Mouse (Mus musculus) splenic B cell, adult 2 months (primary cell): ENCODE data around the gene Nlgn3.
"Not testable (repeated sequence)": the region's sequence is repeated elsewhere in the genome, so short reads cannot be mapped to it uniquely, and the experiment has no call there.

Experiments
- DNase-seq: peaks from one replicate; pipeline ENCODE4 v3.0.0-alpha.2; 2011; ENCODE audit warnings: low read depth, low spot score
- H3K27me3 ChIP-seq: 2 replicates; pipeline ENCODE4 v1.6.1; 2012; ENCODE audit warnings: mild to moderate bottlenecking, low read length, moderate library complexity, mixed read lengths; ENCODE audit not compliant: control insufficient read depth, poor library complexity, insufficient read depth, severe bottlenecking
- H3K36me3 ChIP-seq: 2 replicates; pipeline ENCODE4 v1.6.1; 2012; ENCODE audit warnings: mild to moderate bottlenecking, low read length, moderate library complexity, mixed read lengths; ENCODE audit not compliant: control insufficient read depth, poor library complexity, insufficient read depth, severe bottlenecking

The Nlgn3 gene

GRCm38 (mm10) chrX:101329372-101330028 is 30.5 kb downstream of the Nlgn3 start:
- Histone ChIP-seq H3K27me3 (no peaks in the 10 kb centered on the region), H3K36me3 (no peaks in the 10 kb centered on the region)
- DNase-seq: peak; percentile 66

- Histone ChIP-seq H3K27me3 (no peaks in the 10 kb centered on the region), H3K36me3 (no peaks in the 10 kb centered on the region)
- no peak for DNase-seq
Measured at GRCm38 (mm10) chrX:101332031-101332374, 33.0 kb downstream of the Nlgn3 start.

GRCm38 (mm10) chrX:101332375-101333211 is 33.6 kb downstream of the Nlgn3 start:
- H3K27me3 ChIP-seq: no peaks in the 10 kb centered on the region
- peak; percentile 93 for DNase-seq
- H3K36me3 ChIP-seq: no peaks in the 10 kb centered on the region

GRCm38 (mm10) chrX:101334606-101335005 is 35.6 kb downstream of the Nlgn3 start:
- peak; percentile 62 for DNase-seq
- no peaks in the 10 kb centered on the region for H3K27me3 ChIP-seq
- H3K36me3 ChIP-seq: no peaks in the 10 kb centered on the region

- H3K27me3 ChIP-seq: no peaks in the 10 kb centered on the region
- DNase-seq: no peak
- no peaks in the 10 kb centered on the region for H3K36me3 ChIP-seq
Measured at GRCm38 (mm10) chrX:101338666-101339065, 39.7 kb downstream of the Nlgn3 start.

GRCm38 (mm10) chrX:101342837-101343236 is 43.9 kb downstream of the Nlgn3 start:
- not testable (repeated sequence) for DNase-seq, H3K36me3 ChIP-seq, H3K27me3 ChIP-seq

GRCm38 (mm10) chrX:101345456-101345855 is 46.5 kb downstream of the Nlgn3 start:
- DNase-seq: no peak
- Histone ChIP-seq H3K36me3 (no peaks in the 10 kb centered on the region), H3K27me3 (no peaks in the 10 kb centered on the region)

GRCm38 (mm10) chrX:101346475-101346874 is 47.5 kb downstream of the Nlgn3 start:
- no peaks in the 10 kb centered on the region for H3K27me3 ChIP-seq
- no peak for DNase-seq
- no peaks in the 10 kb centered on the region for H3K36me3 ChIP-seq

- no peak for DNase-seq
- no peaks in the 10 kb centered on the region for H3K36me3 ChIP-seq
- no peaks in the 10 kb centered on the region for H3K27me3 ChIP-seq
Measured at GRCm38 (mm10) chrX:101351188-101351587, 52.2 kb downstream of the Nlgn3 start.

GRCm38 (mm10) chrX:101358902-101359301 is 59.9 kb downstream of the Nlgn3 start:
- peak; percentile 11 for DNase-seq
- not testable (repeated sequence) for H3K36me3 ChIP-seq, H3K27me3 ChIP-seq

GRCm38 (mm10) chrX:101369001-101369400 is 70.0 kb downstream of the Nlgn3 start:
- DNase-seq: no peak
- no peaks in the 10 kb centered on the region for H3K27me3 ChIP-seq
- H3K36me3 ChIP-seq: no peaks in the 10 kb centered on the region

- Histone ChIP-seq H3K36me3 (no peaks in the 10 kb centered on the region), H3K27me3 (no peaks in the 10 kb centered on the region)
- DNase-seq: no peak
Measured at GRCm38 (mm10) chrX:101370573-101370972, 71.6 kb downstream of the Nlgn3 start.

- no peak for DNase-seq
- Histone ChIP-seq H3K36me3 (no peaks in the 10 kb centered on the region), H3K27me3 (no peaks in the 10 kb centered on the region)
Measured at GRCm38 (mm10) chrX:101372946-101373345, 74.0 kb downstream of the Nlgn3 start.
